In the genomic region with DNA sequence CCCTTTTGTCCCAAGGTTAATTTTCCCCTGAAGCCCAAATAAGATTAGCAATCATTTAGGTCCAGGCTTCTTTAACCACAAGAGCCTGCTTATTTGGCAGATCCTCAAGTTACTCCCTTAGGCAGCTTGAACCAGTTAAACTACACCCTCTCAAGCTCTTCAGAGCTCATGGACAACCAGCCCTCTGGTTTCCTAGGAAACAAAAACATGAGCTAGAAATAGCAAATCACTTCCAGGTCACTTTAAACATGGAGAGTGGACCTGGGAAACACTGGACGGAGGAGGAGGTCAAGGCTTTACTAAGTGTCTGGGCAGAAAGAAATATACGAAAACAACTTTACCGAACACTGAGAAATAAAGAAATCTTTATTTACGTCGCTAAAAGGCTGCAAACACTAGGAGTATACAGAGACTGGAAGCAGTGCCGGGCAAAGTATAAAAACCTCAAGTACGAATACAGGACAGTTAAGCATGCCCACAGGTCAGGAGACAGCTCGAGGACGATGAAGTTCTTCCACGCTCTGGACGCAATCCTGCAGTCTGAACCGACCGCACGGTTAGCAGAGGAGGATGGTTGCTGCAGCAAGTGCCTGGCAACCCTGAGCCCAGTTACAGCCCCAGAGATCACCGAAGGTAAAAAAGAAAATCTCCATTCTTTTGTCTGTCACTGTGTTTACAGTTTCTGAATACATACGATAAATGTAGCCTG, we compare ENCODE assay signal across 9 mouse cellular contexts. TPM values are rescaled to one million over a fixed set of nuclear protein-coding genes. Genes with fewer than 3 reads are reported as not detected.
A peak's percentile ranks its signal among the peaks of the same experiment; 100 is the strongest.
DNase-seq lines count a peak whose midpoint lies in the region; ATAC-seq lines count a peak whose summit lies in the region.
"Had no signal": no experiment of that assay in that cellular context is flagged by ENCODE, and none has a peak within 500 bp of the region (broad histone marks: within the 10 kb centered on the region; RNA-seq: fewer than 3 reads in every experiment).

No protein-coding gene starts in this region.

- no peak overlapping the region for H3K27ac ChIP-seq in midbrain, embryonic 13.5 days
- H3K27ac ChIP-seq in midbrain, embryonic 10.5 days (replicated peaks) = no peak overlapping the region
- H3K27ac ChIP-seq: midbrain, embryonic 12.5 days had no signal

- 86% methylated on average over 16 of the region's 16 CpGs for WGBS in midbrain, embryonic 13.5 days
- 89% methylated on average over 16 of the region's 16 CpGs for WGBS in midbrain, embryonic 10.5 days

- H3K4me2 ChIP-seq in midbrain, embryonic 13.5 days (replicated peaks) = no peak overlapping the region
- H3K4me2 ChIP-seq: midbrain, embryonic 12.5 days had no signal

- H3K27me3 ChIP-seq in midbrain, embryonic 13.5 days = no peaks in the 10 kb centered on the region
- H3K27me3 ChIP-seq in midbrain, embryonic 10.5 days (ENCODE audit: low read depth, poor library complexity, severe bottlenecking) = no peaks in the 10 kb centered on the region
- H3K27me3 ChIP-seq: midbrain, embryonic 12.5 days had no signal

- intact Hi-C loops in heart, postnatal 36 days (cut with DNase I) = no loop called here

- no peaks in the 10 kb centered on the region for H3K4me1 ChIP-seq in midbrain, embryonic 13.5 days (replicated peaks)
- H3K4me1 ChIP-seq in midbrain, embryonic 10.5 days = 0 out of 2 replicates have a peak, but pooled peaks cover 3% of the 10 kb centered on the region
- H3K4me1 ChIP-seq: midbrain, embryonic 12.5 days had no signal

- H3K9me3 ChIP-seq in midbrain, embryonic 13.5 days = peaks cover 17% of the 10 kb centered on the region; the same call in 1 of the 2 replicates
- H3K9me3 ChIP-seq in midbrain, embryonic 10.5 days (replicated peaks) = peaks cover 37% of the 10 kb centered on the region

- ATAC-seq in cerebellum, adult (ENCODE audit: insufficient number of reproducible peaks, low FRiP score, low TSS enrichment) = no peak; the same call in 1 of the 2 replicates
- ATAC-seq in midbrain, embryonic 13.5 days = 0 out of 2 replicates have a peak, but pooled peaks have one; percentile 14

- peak; percentile 34 for DNase-seq in cerebellum, adult 9-10 months
- no peak for DNase-seq in midbrain, embryonic 10.5 days (ENCODE audit: low spot score)
- DNase-seq in heart, postnatal 36 days = peak; percentile 18 to 31
- DNase-seq in lung, postnatal 36 days = peak; percentile 83
- DNase-seq in frontal cortex, postnatal 25 days (ENCODE audit: low spot score in 2 of 2) = no peak
- DNase-seq in thymus, postnatal 4 days = no peak

- H3K9ac ChIP-seq in midbrain, embryonic 13.5 days (replicated peaks) = no peak overlapping the region
- H3K9ac ChIP-seq: midbrain, embryonic 12.5 days had no signal

- H3K4me3 ChIP-seq in midbrain, embryonic 13.5 days (replicated peaks) = no peak overlapping the region
- H3K4me3 ChIP-seq in midbrain, embryonic 10.5 days = no peak overlapping the region
- H3K4me3 ChIP-seq: midbrain, embryonic 12.5 days had no signal

- peaks cover 32% of the 10 kb centered on the region for H3K36me3 ChIP-seq in midbrain, embryonic 13.5 days
- peaks cover 68% of the 10 kb centered on the region for H3K36me3 ChIP-seq in midbrain, embryonic 10.5 days

RNA-seq across cellular contexts. Expression of a gene that starts 22.8 kb away (rescaled TPM):
- 204 and 205 TPM in 2 replicates for polyA plus RNA-seq in midbrain, embryonic 13.5 days (2015; fragmentation: Nextera tagmentation; extraction: Ambion mirVana)
- 444 and 484 TPM in 2 replicates for polyA plus RNA-seq in midbrain, embryonic 10.5 days (2016; fragmentation: Nextera tagmentation; extraction: Ambion mirVana)
- total RNA-seq in heart, postnatal 36 days (2021) = 100 to 1,000 TPM; 159 to 162 TPM

RNA-seq across cellular contexts. Expression of a gene that starts 23.0 kb away (rescaled TPM):
- 24.8 and 26.2 TPM in 2 replicates for polyA plus RNA-seq in midbrain, embryonic 13.5 days (2015; fragmentation: Nextera tagmentation; extraction: Ambion mirVana)
- polyA plus RNA-seq in midbrain, embryonic 10.5 days (2016; fragmentation: Nextera tagmentation; extraction: Ambion mirVana) = 22.3 and 24.3 TPM in 2 replicates
- total RNA-seq in heart, postnatal 36 days (2021) = 10 to 100 TPM; 13.9 to 16.2 TPM

RNA-seq across cellular contexts. Expression of a gene that starts 23.1 kb away (rescaled TPM):
- 13.5 and 14.4 TPM in 2 replicates for polyA plus RNA-seq in midbrain, embryonic 13.5 days (2015; fragmentation: Nextera tagmentation; extraction: Ambion mirVana)
- 46.1 and 58.0 TPM in 2 replicates for polyA plus RNA-seq in midbrain, embryonic 10.5 days (2016; fragmentation: Nextera tagmentation; extraction: Ambion mirVana)
- total RNA-seq in heart, postnatal 36 days (2021) = 10 to 100 TPM; 10.9 to 23.1 TPM

RNA-seq across cellular contexts. Expression of a gene that starts 46.2 kb away (rescaled TPM):
- 77.5 and 87.5 TPM in 2 replicates for polyA plus RNA-seq in midbrain, embryonic 13.5 days (2015; fragmentation: Nextera tagmentation; extraction: Ambion mirVana)
- 78.5 and 81.2 TPM in 2 replicates for polyA plus RNA-seq in midbrain, embryonic 10.5 days (2016; fragmentation: Nextera tagmentation; extraction: Ambion mirVana)
- total RNA-seq in heart, postnatal 36 days (2021) = 10 to 100 TPM; 56.2 to 63.0 TPM

Comparison
In these comparisons a context has a peak if more than half of its experiments do, and no peak if none do; other contexts are left out.
1. DNase-seq: peak in cerebellum, adult 9-10 months (single experiment), heart, postnatal 36 days (2 of 2) and lung, postnatal 36 days (single experiment); none in midbrain, embryonic 10.5 days (single experiment), frontal cortex, postnatal 25 days (0 of 2) and thymus, postnatal 4 days (single experiment).